9 mouse cellular contexts compared by ENCODE assay signal in the genomic region with DNA sequence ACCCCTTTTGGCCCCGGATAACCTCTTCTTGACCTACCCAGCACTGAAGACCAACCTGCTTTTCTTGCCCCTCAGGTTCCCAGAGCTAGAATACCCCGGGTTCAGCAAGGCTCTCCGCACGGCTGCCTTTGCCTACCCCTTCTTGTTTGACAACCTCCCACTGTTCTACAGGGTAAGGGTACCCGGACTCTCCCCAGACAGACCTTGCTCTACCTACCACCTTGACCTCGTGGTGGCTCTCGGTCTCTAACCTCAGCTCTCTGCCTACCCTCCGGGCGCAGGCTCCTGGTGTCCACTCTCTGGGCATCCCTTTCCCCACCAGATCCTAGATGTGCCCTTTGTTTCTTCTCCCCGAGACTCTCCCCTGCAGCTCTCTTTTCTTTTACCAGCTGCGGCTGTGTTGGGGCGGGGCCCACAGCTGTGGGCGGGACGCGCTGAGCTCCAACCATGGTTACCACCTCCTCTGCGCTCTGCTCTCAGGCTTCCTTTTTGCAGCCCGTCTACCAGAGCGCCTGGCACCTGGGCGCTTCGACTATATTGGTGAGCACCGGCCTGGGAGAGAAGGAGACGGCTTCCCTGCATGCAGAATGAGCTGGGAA. TPM values are rescaled to one million over a fixed set of nuclear protein-coding genes. Genes with fewer than 3 reads are reported as not detected.
DNase-seq lines count a peak whose midpoint lies in the region; ATAC-seq and TF ChIP-seq lines count a peak whose summit lies in the region.
"Not testable (repeated sequence)": the region's sequence is repeated elsewhere in the genome, so short reads cannot be mapped to it uniquely, and the experiment has no call there.
"Had no signal": no experiment of that assay in that cellular context is flagged by ENCODE, and none has a peak within 500 bp of the region (broad histone marks: within the 10 kb centered on the region; RNA-seq: fewer than 3 reads in every experiment).

No protein-coding gene starts in this region.

- peak; percentile 81 for ATAC-seq in hindbrain, embryonic 16.5 days
- ATAC-seq in liver, postnatal 0 days: peak; percentile 43
- ATAC-seq in midbrain, embryonic 16.5 days: peak; percentile 80

- intact Hi-C loops in gastrocnemius, adult 2 months (cut with DNase I): not testable (repeated sequence)

- not testable (repeated sequence) for H3K9me3 ChIP-seq in hindbrain, embryonic 16.5 days (ENCODE audit: control insufficient read depth, low read length); liver, postnatal 0 days (ENCODE audit: low read length); midbrain, embryonic 16.5 days (replicated peaks; ENCODE audit: control insufficient read depth, low read length, poor library complexity, severe bottlenecking)

- TF ChIP-seq EP300 in liver, postnatal 0 days (IDR thresholded peaks at IDR 0.05; ENCODE audit: low read depth): not testable (repeated sequence)

- peak overlapping the region; percentile 39 for H3K4me2 ChIP-seq in hindbrain, embryonic 16.5 days (ENCODE audit: low read length)
- peak overlapping the region; percentile 42; the same call in 1 of the 2 replicates for H3K4me2 ChIP-seq in liver, postnatal 0 days (ENCODE audit: low read depth, low read length)
- peak overlapping the region; percentile 35; the same call in 1 of the 2 replicates for H3K4me2 ChIP-seq in midbrain, embryonic 16.5 days (ENCODE audit: low read length)

- peak; percentile 66 for DNase-seq in B cell, adult 2 months
- peak; percentile 30 for DNase-seq in embryo, embryonic 10.5 days (ENCODE audit: low spot score)
- DNase-seq in gastrocnemius, adult 2 months: peak; percentile 54
- peak; percentile 66 for DNase-seq in layer of hippocampus, adult 9-11 months
- DNase-seq in liver, postnatal 0 days: peak; percentile 45
- peak; percentile 35 to 42 for DNase-seq in spleen, adult 18-20 months

- H3K36me3 ChIP-seq in hindbrain, embryonic 16.5 days (ENCODE audit: control insufficient read depth, insufficient read depth, low read length); liver, postnatal 0 days (replicated peaks; ENCODE audit: insufficient read depth, low read length); midbrain, embryonic 16.5 days (ENCODE audit: control insufficient read depth, insufficient read depth, low read length): not testable (repeated sequence)

- TF ChIP-seq CTCF in gastrocnemius, adult 2 months (IDR thresholded peaks at IDR 0.05); liver, postnatal 0 days (IDR thresholded peaks at IDR 0.05; ENCODE audit: low read depth): not testable (repeated sequence)

- not testable (repeated sequence) for H3K27ac ChIP-seq in gastrocnemius, adult 2 months; hindbrain, embryonic 16.5 days (ENCODE audit: low read depth, low read length); liver, postnatal 0 days (ENCODE audit: low read depth); midbrain, embryonic 16.5 days (ENCODE audit: low read length)

- peak overlapping the region; percentile 35 for H3K4me3 ChIP-seq in gastrocnemius, adult 2 months
- peak overlapping the region; percentile 25 for H3K4me3 ChIP-seq in hindbrain, embryonic 16.5 days (ENCODE audit: low read length)
- H3K4me3 ChIP-seq in liver, postnatal 0 days (ENCODE audit: low read depth, low read length): 0 out of 2 replicates have a peak overlapping the region, but pooled peaks have one; percentile 10
- H3K4me3 ChIP-seq in midbrain, embryonic 16.5 days (ENCODE audit: low read depth, low read length): peak overlapping the region; percentile 20

- H3K27me3 ChIP-seq in hindbrain, embryonic 16.5 days (replicated peaks; ENCODE audit: control insufficient read depth, insufficient read depth, low read length); midbrain, embryonic 16.5 days (ENCODE audit: control insufficient read depth, insufficient read depth, low read depth, low read length): not testable (repeated sequence)
- H3K27me3 ChIP-seq in liver, postnatal 0 days (ENCODE audit: insufficient read depth, low read length): peaks cover 14% of the 10 kb centered on the region

- not testable (repeated sequence) for H3K4me1 ChIP-seq in hindbrain, embryonic 16.5 days (ENCODE audit: control insufficient read depth, insufficient read depth, low read depth, low read length); midbrain, embryonic 16.5 days (ENCODE audit: control insufficient read depth, insufficient read depth, low read length)
- peaks cover 22% of the 10 kb centered on the region for H3K4me1 ChIP-seq in liver, postnatal 0 days (ENCODE audit: insufficient read depth)

- H3K9ac ChIP-seq in hindbrain, embryonic 16.5 days (ENCODE audit: low read depth, low read length): peak overlapping the region; percentile 27; the same call in 1 of the 2 replicates
- not testable (repeated sequence) for H3K9ac ChIP-seq in liver, postnatal 0 days (replicated peaks); midbrain, embryonic 16.5 days (ENCODE audit: low read depth, low read length)

- 0% methylated on average over 17 of the region's 22 CpGs for WGBS in hindbrain, embryonic 16.5 days
- 9% methylated on average over 20 of the region's 22 CpGs for WGBS in liver, postnatal 0 days (ENCODE audit: insufficient replicate concordance)
- WGBS in midbrain, embryonic 16.5 days: 1% methylated on average over 15 of the region's 22 CpGs

RNA-seq across cellular contexts. Expression of a gene that starts 2.5 kb away (rescaled TPM):
- total RNA-seq in gastrocnemius, adult 2 months (2021): under 1 TPM; 0.15 to 0.56 TPM
- polyA plus RNA-seq in hindbrain, embryonic 16.5 days (2015; fragmentation: Nextera tagmentation; extraction: Ambion mirVana): 2.9 and 3.1 TPM in 2 replicates
- 1.7 and 2.0 TPM in 2 replicates for polyA plus RNA-seq in liver, postnatal 0 days (2015; fragmentation: Nextera tagmentation; extraction: Ambion mirVana)
- 1.2 and 1.9 TPM in 2 replicates for polyA plus RNA-seq in midbrain, embryonic 16.5 days (2015; fragmentation: Nextera tagmentation; extraction: Ambion mirVana)

RNA-seq across cellular contexts. Expression of a gene that starts 5.6 kb away (rescaled TPM):
- not detected for total RNA-seq in gastrocnemius, adult 2 months (2021)
- 0.09 and 0.10 TPM in 2 replicates for polyA plus RNA-seq in hindbrain, embryonic 16.5 days (2015; fragmentation: Nextera tagmentation; extraction: Ambion mirVana)
- 0.43 and 0.62 TPM in 2 replicates for polyA plus RNA-seq in liver, postnatal 0 days (2015; fragmentation: Nextera tagmentation; extraction: Ambion mirVana)
- not detected in 2 replicates for polyA plus RNA-seq in midbrain, embryonic 16.5 days (2015; fragmentation: Nextera tagmentation; extraction: Ambion mirVana)
- total RNA-seq: heart, postnatal 25 days had no signal

RNA-seq across cellular contexts. Expression of a gene that starts 11.6 kb away (rescaled TPM):
- total RNA-seq in gastrocnemius, adult 2 months (2021): not detected
- polyA plus RNA-seq in hindbrain, embryonic 16.5 days (2015; fragmentation: Nextera tagmentation; extraction: Ambion mirVana): not detected in 2 replicates
- polyA plus RNA-seq in liver, postnatal 0 days (2015; fragmentation: Nextera tagmentation; extraction: Ambion mirVana): not detected in 2 replicates
- polyA plus RNA-seq in midbrain, embryonic 16.5 days (2015; fragmentation: Nextera tagmentation; extraction: Ambion mirVana): 1.3 TPM in 1 of 2 replicates, not detected in the other
- total RNA-seq: heart, postnatal 25 days had no signal

RNA-seq across cellular contexts. Expression of a gene that starts 17.3 kb away (rescaled TPM):
- total RNA-seq in gastrocnemius, adult 2 months (2021): not detected
- not detected in 2 replicates for polyA plus RNA-seq in hindbrain, embryonic 16.5 days (2015; fragmentation: Nextera tagmentation; extraction: Ambion mirVana)
- not detected in 2 replicates for polyA plus RNA-seq in liver, postnatal 0 days (2015; fragmentation: Nextera tagmentation; extraction: Ambion mirVana)
- 0.88 TPM in 1 of 2 replicates, not detected in the other for polyA plus RNA-seq in midbrain, embryonic 16.5 days (2015; fragmentation: Nextera tagmentation; extraction: Ambion mirVana)
- total RNA-seq: heart, postnatal 25 days had no signal

RNA-seq across cellular contexts. Expression of a gene that starts 30.9 kb away (rescaled TPM):
- 10 to 100 TPM; 38.1 to 48.2 TPM for total RNA-seq in gastrocnemius, adult 2 months (2021)
- polyA plus RNA-seq in hindbrain, embryonic 16.5 days (2015; fragmentation: Nextera tagmentation; extraction: Ambion mirVana): 49.7 and 61.5 TPM in 2 replicates
- polyA plus RNA-seq in liver, postnatal 0 days (2015; fragmentation: Nextera tagmentation; extraction: Ambion mirVana): 9.9 and 11.8 TPM in 2 replicates
- 61.4 and 65.7 TPM in 2 replicates for polyA plus RNA-seq in midbrain, embryonic 16.5 days (2015; fragmentation: Nextera tagmentation; extraction: Ambion mirVana)
